Mouse (Mus musculus) yolk sac, embryonic 10.5 days (tissue): ENCODE data around the gene Cypt15.
"Not testable (repeated sequence)": the region's sequence is repeated elsewhere in the genome, so short reads cannot be mapped to it uniquely, and the experiment has no call there.

Source experiments
- DNase-seq: peaks from one replicate; pipeline ENCODE4 v3.0.0-alpha.2; 2017; ENCODE audit warnings: low spot score

Cypt15 gene

DNA sequence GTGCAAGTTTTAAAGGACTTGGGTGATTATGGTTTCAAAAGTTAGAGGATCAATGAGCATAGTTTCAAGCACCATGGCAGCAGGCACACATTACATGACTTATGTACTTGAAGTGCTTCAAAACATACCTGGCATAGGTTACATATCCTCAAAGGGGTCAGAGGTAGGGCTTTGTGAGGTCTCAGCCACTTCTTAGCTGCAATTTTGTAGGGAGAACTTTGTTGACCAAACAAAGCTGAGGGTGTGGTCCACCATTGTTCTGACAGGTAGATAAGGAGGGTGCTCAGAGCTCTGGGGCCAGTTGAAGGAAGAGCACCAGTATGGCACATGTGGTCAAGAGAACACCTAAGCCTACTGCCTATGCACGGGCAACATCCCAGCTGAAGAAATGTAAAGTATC, at the start of gene Cypt15:
Gene Cypt15, plus strand, starts transcription at position 301 of the 400 bp plus-strand sequence.
- DNase-seq = not testable (repeated sequence)

DNA sequence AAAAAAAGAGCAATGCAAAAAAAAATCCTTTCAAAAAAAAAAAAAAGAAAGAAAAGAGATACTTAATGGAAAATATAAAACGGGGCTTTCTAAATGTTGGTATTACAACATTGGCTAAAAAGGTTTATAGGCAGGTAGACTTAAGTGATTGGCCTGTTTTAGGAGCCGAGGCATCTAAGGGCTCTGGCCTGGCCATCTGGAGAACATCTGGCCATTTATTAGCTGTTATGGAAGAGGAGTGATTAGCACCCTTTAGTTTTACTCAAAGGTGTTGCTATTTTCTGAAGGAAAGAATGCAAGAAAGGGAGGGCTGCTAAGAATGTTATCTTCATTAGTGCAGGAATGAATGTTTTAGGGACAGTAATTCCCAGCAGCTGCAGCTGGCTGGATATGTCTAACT, 24.9 kb downstream of the Cypt15 start:
- DNase-seq = no peak

DNA sequence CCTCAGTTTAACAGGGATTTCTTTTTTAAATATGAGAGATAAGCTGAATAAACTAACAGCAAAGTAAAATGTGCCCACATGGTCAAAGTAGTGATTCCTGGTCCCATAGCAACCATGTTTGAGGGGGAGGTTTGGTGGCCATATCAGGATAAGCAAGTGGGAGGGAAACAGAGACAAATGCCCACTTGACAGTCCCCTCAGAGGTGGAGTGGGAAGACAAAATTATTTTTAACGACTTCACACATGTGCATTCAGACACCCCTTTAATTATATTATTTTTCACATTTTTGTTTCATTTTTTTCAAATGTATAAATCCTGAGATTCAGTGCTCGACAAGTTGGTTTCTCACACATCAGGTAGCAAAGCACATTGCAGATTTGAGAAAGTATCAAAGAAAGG, 32.8 kb downstream of the Cypt15 start:
- DNase-seq = no peak

GRCm38 (mm10) chrX:39383806-39384205, 37.7 kb downstream of the Cypt15 start:
- no peak for DNase-seq
